Mouse (Mus musculus) heart, embryonic 11.5 days (tissue): Measurements from ENCODE around the gene Gpatch2. TPM values are rescaled to one million over a fixed set of nuclear protein-coding genes. Genes with fewer than 3 reads are reported as not detected.

Source experiments
- ATAC-seq: fragments of 200-750 bp; cut with Nextera tagmentation; replicated peaks from 2 replicates; pipeline ENCODE4 v1.8.0; 2017; ENCODE audit warnings: moderate library complexity; ENCODE audit not compliant: insufficient number of reproducible peaks, low FRiP score, low TSS enrichment
- H3K27ac ChIP-seq: fragments of 300-500 bp; sonication (generic); 2 replicates; pipeline ENCODE4 v1.5.1; 2014; ENCODE audit warnings: mild to moderate bottlenecking, low read depth, low read length
- H3K27me3 ChIP-seq: fragments of 300-500 bp; sonication (generic); 2 replicates; pipeline ENCODE4 v1.6.1; 2014; ENCODE audit warnings: mild to moderate bottlenecking, low read length, mixed read lengths; ENCODE audit not compliant: control insufficient read depth, insufficient read depth
- H3K36me3 ChIP-seq: fragments of 300-500 bp; sonication (generic); 2 replicates; pipeline ENCODE4 v1.6.1; 2014; ENCODE audit warnings: mild to moderate bottlenecking, low read length, moderate library complexity, mixed read lengths; ENCODE audit not compliant: control insufficient read depth, insufficient read depth
- H3K4me1 ChIP-seq: fragments of 300-500 bp; sonication (generic); 2 replicates; pipeline ENCODE4 v1.6.1; 2014; ENCODE audit warnings: low read length; ENCODE audit not compliant: control insufficient read depth, insufficient read depth
- H3K4me2 ChIP-seq: fragments of 300-500 bp; sonication (generic); 2 replicates; pipeline ENCODE4 v1.6.1; 2014; ENCODE audit warnings: mild to moderate bottlenecking, moderate library complexity
- H3K4me3 ChIP-seq: fragments of 300-500 bp; sonication (generic); 2 replicates; pipeline ENCODE4 v1.5.1; 2014; ENCODE audit warnings: low read depth, low read length
- H3K9ac ChIP-seq: fragments of 300-500 bp; sonication (generic); 2 replicates; pipeline ENCODE4 v1.6.1; 2014; ENCODE audit warnings: mild to moderate bottlenecking, low read depth, low read length, moderate library complexity
- H3K9me3 ChIP-seq: fragments of 300-500 bp; sonication (generic); replicated peaks from 2 replicates; pipeline ENCODE4 v1.6.1; 2016; ENCODE audit warnings: low read length; ENCODE audit not compliant: control insufficient read depth
- WGBS: fragments of 180-500 bp; shearing (Covaris S2); extraction: QIAGEN DNeasy Blood & Tissue Kit; methylation state at CpG from one replicate; pipeline ENCODE4 v1.1.7; 2014; ENCODE audit not compliant: insufficient replicate concordance; 5-methylcytosine and 5-hydroxymethylcytosine counted together
- polyA plus RNA-seq: library from polyadenylated mRNA; unstranded; fragments of >200 nt; fragmentation: Nextera tagmentation; extraction: Ambion mirVana; gene quantifications from 2 replicates; pipeline ENCODE4 v1.2.1, GENCODE M21; 2014

The Gpatch2 gene
- polyA plus RNA-seq, 1 experiment from 2014 or later, result 17.0 TPM

- no peak for ATAC-seq
- no peak overlapping the region for H3K27ac ChIP-seq
- no peaks in the 10 kb centered on the region for H3K27me3 ChIP-seq
- no peak overlapping the region for H3K9ac ChIP-seq
- H3K36me3 ChIP-seq, result no peaks in the 10 kb centered on the region
- peaks cover 17% of the 10 kb centered on the region for H3K4me1 ChIP-seq
- 88% methylated on average over 3 of the region's 3 CpGs for WGBS
- H3K9me3 ChIP-seq, result no peaks in the 10 kb centered on the region
- no peak overlapping the region for H3K4me3 ChIP-seq
- no peak overlapping the region for H3K4me2 ChIP-seq
These were observed 106.5 kb downstream of the Gpatch2 start for GRCm38 (mm10) chr1:187321814-187322213.

- Histone ChIP-seq H3K4me3 (no peak overlapping the region), H3K27ac (no peak overlapping the region), H3K36me3 (no peaks in the 10 kb centered on the region), H3K4me2 (no peak overlapping the region), H3K4me1 (peaks cover 17% of the 10 kb centered on the region), H3K9ac (no peak overlapping the region), H3K9me3 (no peaks in the 10 kb centered on the region), H3K27me3 (no peaks in the 10 kb centered on the region)
- ATAC-seq, result no peak
- WGBS, result 82% methylated on average over 8 of the region's 8 CpGs
These were observed 107.3 kb downstream of the Gpatch2 start for GRCm38 (mm10) chr1:187322505-187323208.

GRCm38 (mm10) chr1:187323209-187323589, 107.9 kb downstream of the Gpatch2 start:
- Histone ChIP-seq H3K4me3 (no peak overlapping the region), H3K27me3 (no peaks in the 10 kb centered on the region), H3K9me3 (no peaks in the 10 kb centered on the region), H3K27ac (no peak overlapping the region), H3K4me2 (no peak overlapping the region), H3K9ac (no peak overlapping the region), H3K4me1 (peaks cover 14% of the 10 kb centered on the region), H3K36me3 (no peaks in the 10 kb centered on the region)
- WGBS, result 95% methylated on average over 1 of the region's 1 CpGs
- no peak for ATAC-seq

- H3K4me3 ChIP-seq, result no peak overlapping the region
- H3K9ac ChIP-seq, result no peak overlapping the region
- H3K9me3 ChIP-seq, result no peaks in the 10 kb centered on the region
- H3K4me2 ChIP-seq, result no peak overlapping the region
- no peak for ATAC-seq
- no peaks in the 10 kb centered on the region for H3K36me3 ChIP-seq
- H3K27ac ChIP-seq, result no peak overlapping the region
- H3K4me1 ChIP-seq, result no peaks in the 10 kb centered on the region
- H3K27me3 ChIP-seq, result no peaks in the 10 kb centered on the region
- WGBS, result 60% methylated on average over 2 of the region's 2 CpGs
These were observed 127.2 kb downstream of the Gpatch2 start for GRCm38 (mm10) chr1:187342551-187342950.

GRCm38 (mm10) chr1:187345156-187345555, 129.8 kb downstream of the Gpatch2 start:
- Histone ChIP-seq H3K9ac (no peak overlapping the region), H3K4me2 (no peak overlapping the region), H3K36me3 (no peaks in the 10 kb centered on the region), H3K4me3 (no peak overlapping the region), H3K27me3 (no peaks in the 10 kb centered on the region), H3K27ac (no peak overlapping the region), H3K9me3 (no peaks in the 10 kb centered on the region), H3K4me1 (no peaks in the 10 kb centered on the region)
- no peak for ATAC-seq
- WGBS, result 84% methylated on average over 5 of the region's 5 CpGs

GRCm38 (mm10) chr1:187346923-187347322, 131.6 kb downstream of the Gpatch2 start:
- 85% methylated on average over 11 of the region's 11 CpGs for WGBS
- ATAC-seq, result no peak
- H3K4me2 ChIP-seq, result no peak overlapping the region
- H3K9ac ChIP-seq, result no peak overlapping the region
- H3K27me3 ChIP-seq, result no peaks in the 10 kb centered on the region
- H3K4me3 ChIP-seq, result no peak overlapping the region
- H3K9me3 ChIP-seq, result no peaks in the 10 kb centered on the region
- H3K4me1 ChIP-seq, result no peaks in the 10 kb centered on the region
- H3K36me3 ChIP-seq, result no peaks in the 10 kb centered on the region
- no peak overlapping the region for H3K27ac ChIP-seq

GRCm38 (mm10) chr1:187347606-187348005, 132.3 kb downstream of the Gpatch2 start:
- no peaks in the 10 kb centered on the region for H3K27me3 ChIP-seq

GRCm38 (mm10) chr1:187348053-187348820, 132.9 kb downstream of the Gpatch2 start:
- WGBS, result 92% methylated on average over 26 of the region's 26 CpGs
- no peak for ATAC-seq
- no peaks in the 10 kb centered on the region for H3K36me3 ChIP-seq

More at GRCm38 (mm10) chr1:187347606-187348005, 132.3 kb downstream of the Gpatch2 start:
- H3K9me3 ChIP-seq, result no peaks in the 10 kb centered on the region
- no peak overlapping the region for H3K4me3 ChIP-seq
- H3K36me3 ChIP-seq, result no peaks in the 10 kb centered on the region
- no peak overlapping the region for H3K4me2 ChIP-seq
- H3K4me1 ChIP-seq, result no peaks in the 10 kb centered on the region
- ATAC-seq, result no peak
- no peak overlapping the region for H3K9ac ChIP-seq
- 67% methylated on average over 6 of the region's 6 CpGs for WGBS
- no peak overlapping the region for H3K27ac ChIP-seq

More at GRCm38 (mm10) chr1:187348053-187348820, 132.9 kb downstream of the Gpatch2 start:
- no peaks in the 10 kb centered on the region for H3K9me3 ChIP-seq
- no peak overlapping the region for H3K9ac ChIP-seq
- no peaks in the 10 kb centered on the region for H3K4me1 ChIP-seq
- no peak overlapping the region for H3K4me2 ChIP-seq
- no peak overlapping the region for H3K27ac ChIP-seq
- H3K27me3 ChIP-seq, result no peaks in the 10 kb centered on the region
- H3K4me3 ChIP-seq, result no peak overlapping the region
